Mouse (Mus musculus) myocyte (in vitro differentiated cells): ENCODE measurements around the gene P4ha1.

Experiments used
- CEBPB ChIP-seq: IDR thresholded peaks from 2 replicates; pipeline ENCODE4 v1.6.1; 2011; ENCODE audit warnings: mild to moderate bottlenecking, moderate library complexity; ENCODE audit not compliant: poor library complexity, insufficient read depth, severe bottlenecking
- E2F4 ChIP-seq: IDR thresholded peaks from one replicate; pipeline ENCODE4 v1.6.1; 2011; ENCODE audit warnings: mild to moderate bottlenecking, control low read depth, moderate library complexity; ENCODE audit not compliant: insufficient read depth
- MAX ChIP-seq: IDR thresholded peaks from one replicate; pipeline ENCODE4 v1.6.1; 2011; ENCODE audit warnings: low read depth, mild to moderate bottlenecking, control low read depth
- MYOG ChIP-seq, 3 experiments: IDR thresholded peaks; one replicate each; pipeline ENCODE4 v1.6.1; 2011; ENCODE audit warnings: control low read depth in 2 of 3, low read depth in 2 of 3, mild to moderate bottlenecking in 2 of 3; ENCODE audit not compliant: insufficient read length in 2 of 3, control insufficient read depth in 1 of 3, insufficient read depth in 1 of 3
- POLR2A ChIP-seq: IDR thresholded peaks from one replicate; pipeline ENCODE4 v1.6.1; 2011; ENCODE audit warnings: low read depth, mild to moderate bottlenecking, control low read depth, moderate library complexity; ENCODE audit not compliant: insufficient read length
- POLR2AphosphoS2 ChIP-seq: IDR thresholded peaks from one replicate; pipeline ENCODE4 v1.6.1; 2011; ENCODE audit warnings: low read depth, control low read depth; ENCODE audit not compliant: insufficient read length
- SRF ChIP-seq: IDR thresholded peaks from one replicate; pipeline ENCODE4 v1.6.1; 2011; ENCODE audit warnings: low read depth; ENCODE audit not compliant: control insufficient read depth, insufficient read length
- USF1 ChIP-seq: IDR thresholded peaks from one replicate; pipeline ENCODE4 v1.6.1; 2011; ENCODE audit warnings: low read depth, mild to moderate bottlenecking, control low read depth, moderate library complexity

DNA sequence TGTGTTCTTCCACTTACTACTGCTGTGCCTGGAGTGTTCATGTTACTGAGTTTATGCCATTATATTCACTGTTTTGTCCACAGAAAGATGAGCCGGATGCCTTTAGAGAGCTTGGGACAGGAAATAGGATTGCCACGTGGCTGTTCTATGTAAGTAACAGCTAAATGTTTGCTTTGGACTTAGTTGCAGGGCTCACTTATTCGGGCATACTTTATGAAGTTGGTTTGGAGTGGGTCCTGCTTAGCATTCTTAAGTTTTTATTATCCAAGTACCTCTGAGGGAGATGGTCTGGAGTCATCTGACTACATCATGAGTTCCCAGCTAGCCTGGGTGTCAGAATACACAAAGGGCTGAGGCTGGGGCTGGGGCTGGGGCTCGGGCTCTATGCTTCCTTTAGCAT is 44.1 kb downstream of the P4ha1 start:
- TF ChIP-seq POLR2AphosphoS2 = no peak
- TF ChIP-seq USF1 = no peak
- no peak for TF ChIP-seq POLR2A
- no peak for TF ChIP-seq SRF
- no peak for TF ChIP-seq MYOG (IDR thresholded peaks at IDR 0.05; ENCODE audit: control insufficient read depth in 1 of 3, insufficient read depth in 1 of 3, insufficient read length in 2 of 3, low read depth in 2 of 3)
- no peak for TF ChIP-seq MAX
- TF ChIP-seq CEBPB = no peak
- no peak for TF ChIP-seq E2F4
